36 mouse cellular contexts compared by ENCODE assay signal in the genomic region with DNA sequence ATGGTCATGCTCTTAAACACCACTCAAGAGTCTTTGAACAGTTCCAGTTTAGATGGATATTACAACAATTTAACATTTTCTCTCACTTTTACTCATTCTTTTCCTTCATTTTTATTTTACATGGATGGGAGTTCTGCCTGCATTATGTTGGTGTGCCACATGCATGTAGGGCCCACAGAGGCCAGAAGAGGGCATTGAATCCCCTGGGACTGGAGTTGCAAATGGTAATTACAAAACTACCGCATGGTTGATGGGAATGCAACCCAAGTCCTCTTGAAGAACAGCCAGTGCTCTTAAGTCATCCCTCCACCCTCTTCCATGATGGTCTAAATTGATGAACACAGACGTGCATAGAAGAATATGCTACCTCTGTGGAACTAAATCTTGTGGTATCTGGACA. TPM values are rescaled to one million over a fixed set of nuclear protein-coding genes. Genes with fewer than 3 reads are reported as not detected.
A peak's percentile ranks its signal among the peaks of the same experiment; 100 is the strongest.
DNase-seq lines count a peak whose midpoint lies in the region; ATAC-seq and TF ChIP-seq lines count a peak whose summit lies in the region.
"Had no signal": no experiment of that assay in that cellular context is flagged by ENCODE, and none has a peak within 500 bp of the region (broad histone marks: within the 10 kb centered on the region; RNA-seq: fewer than 3 reads in every experiment).

No protein-coding gene starts in this region.

- no peaks in the 10 kb centered on the region for H3K9me3 ChIP-seq in liver, embryonic 14.5 days (ENCODE audit: control insufficient read depth, low read length)
- no peaks in the 10 kb centered on the region for H3K9me3 ChIP-seq in hindbrain, embryonic 10.5 days
- H3K9me3 ChIP-seq: heart, embryonic 12.5 days; hindbrain, embryonic 15.5 days; limb, embryonic 12.5 days; midbrain, embryonic 10.5 days; midbrain, embryonic 15.5 days; neural tube, embryonic 15.5 days had no signal

- no peak overlapping the region for H3K27ac ChIP-seq in liver, embryonic 14.5 days
- no peak overlapping the region for H3K27ac ChIP-seq in hindbrain, embryonic 10.5 days
- H3K27ac ChIP-seq: heart, adult 2 months; hindbrain, embryonic 15.5 days; limb, embryonic 12.5 days; midbrain, embryonic 10.5 days; midbrain, embryonic 15.5 days; neural tube, embryonic 15.5 days had no signal

- H3K4me1 ChIP-seq in liver, embryonic 14.5 days (replicated peaks; ENCODE audit: control insufficient read depth in 2 of 2, insufficient read depth in 2 of 2, low read length in 1 of 2), result no peaks in the 10 kb centered on the region
- H3K4me1 ChIP-seq in hindbrain, embryonic 10.5 days (replicated peaks), result 0 out of 2 replicates have a peak, but pooled peaks cover 5% of the 10 kb centered on the region
- H3K4me1 ChIP-seq: limb, embryonic 12.5 days; midbrain, embryonic 10.5 days; midbrain, embryonic 15.5 days; neural tube, embryonic 15.5 days had no signal

- no peak overlapping the region for H3K9ac ChIP-seq in liver, embryonic 14.5 days (replicated peaks)
- H3K9ac ChIP-seq: heart, embryonic 12.5 days; hindbrain, embryonic 15.5 days; limb, embryonic 12.5 days; midbrain, embryonic 15.5 days; neural tube, embryonic 15.5 days had no signal

- ATAC-seq in liver, embryonic 14.5 days (ENCODE audit: insufficient read depth), result no peak
- ATAC-seq in erythroid progenitor cell, adult 5-6 weeks (replicated peaks; ENCODE audit: low FRiP score, poor library complexity, severe bottlenecking), result 0 out of 2 replicates have a peak, but pooled peaks have one; percentile 14
- ATAC-seq: forebrain, embryonic 14.5 days; inflammation-experienced regulatory T-cells, adult 6 months; midbrain, embryonic 15.5 days had no signal

- H3K4me2 ChIP-seq in liver, embryonic 14.5 days (ENCODE audit: low read depth), result no peak overlapping the region
- H3K4me2 ChIP-seq: heart, embryonic 12.5 days; hindbrain, embryonic 15.5 days; limb, embryonic 12.5 days; liver, embryonic 11.5 days; midbrain, embryonic 15.5 days; neural tube, embryonic 15.5 days had no signal

- peak; percentile 44 for TF ChIP-seq CTCF in liver, embryonic 14.5 days (IDR thresholded peaks at IDR 0.05; ENCODE audit: low read depth)

- H3K27me3 ChIP-seq in liver, embryonic 14.5 days (ENCODE audit: control insufficient read depth, insufficient read depth, low read length), result no peaks in the 10 kb centered on the region
- no peaks in the 10 kb centered on the region for H3K27me3 ChIP-seq in hindbrain, embryonic 10.5 days (ENCODE audit: insufficient read depth, poor library complexity, severe bottlenecking)
- H3K27me3 ChIP-seq: heart, embryonic 12.5 days; hindbrain, embryonic 15.5 days; limb, embryonic 12.5 days; midbrain, embryonic 15.5 days; neural tube, embryonic 15.5 days had no signal

- no peak for TF ChIP-seq EP300 in liver, embryonic 14.5 days (IDR thresholded peaks at IDR 0.05; ENCODE audit: low read depth)

- peak; percentile 15 for DNase-seq in adrenal gland, postnatal 14 days
- no peak for DNase-seq in adrenal gland, postnatal 4 days (ENCODE audit: low spot score in 2 of 2)
- no peak for DNase-seq in liver, embryonic 14.5 days (ENCODE audit: low read depth in 3 of 3, low spot score in 3 of 3)
- DNase-seq in liver (no peak), ES-CJ7 (ENCODE audit: low read depth, low spot score) (peak; percentile 69)
- no peak for DNase-seq in c-Kit-positive CD71-positive TER-119-positive erythroid progenitor cells, embryonic 14.5 days (ENCODE audit: low spot score)
- no peak for DNase-seq in hindbrain, embryonic 10.5 days (ENCODE audit: low spot score)
- DNase-seq: adrenal gland, postnatal 36 days; cerebellum, adult 8-10 months; heart, adult 2 months; kidney, adult 2 months; layer of hippocampus, adult 9-11 months; lung, adult 2 months; spleen, adult 18-20 months; thymus, adult 18-20 months; thymus, postnatal 36 days had no signal

- no peaks in the 10 kb centered on the region for H3K36me3 ChIP-seq in liver, embryonic 14.5 days (replicated peaks; ENCODE audit: control insufficient read depth, insufficient read depth, low read depth)
- H3K36me3 ChIP-seq in hindbrain, embryonic 10.5 days, result no peaks in the 10 kb centered on the region
- H3K36me3 ChIP-seq: heart, embryonic 12.5 days; hindbrain, embryonic 15.5 days; limb, embryonic 12.5 days; midbrain, embryonic 10.5 days; midbrain, embryonic 15.5 days; neural tube, embryonic 15.5 days had no signal

- H3K4me3 ChIP-seq in liver, embryonic 14.5 days (ENCODE audit: insufficient read depth in 1 of 2, low read depth in 2 of 2, low read length in 2 of 2), result no peak overlapping the region
- no peak overlapping the region for H3K4me3 ChIP-seq in hindbrain, embryonic 10.5 days
- H3K4me3 ChIP-seq: heart, adult 2 months; heart, embryonic 12.5 days; hindbrain, embryonic 15.5 days; limb, embryonic 12.5 days; midbrain, embryonic 10.5 days; midbrain, embryonic 15.5 days; neural tube, embryonic 15.5 days had no signal

- WGBS in liver, embryonic 14.5 days (ENCODE audit: insufficient replicate concordance), result 55% methylated on average over 2 of the region's 2 CpGs
- 83% methylated on average over 2 of the region's 2 CpGs for WGBS in hindbrain, embryonic 10.5 days

RNA-seq across cellular contexts. Expression of gene Lrrc31, which starts 22.8 kb away (rescaled TPM):
- total RNA-seq in adrenal gland, postnatal 14 days (2021), result 0.15 TPM in 1 of 2 replicates, not detected in the other
- under 1 TPM in 1 of 2 experiments, not detected in 1; 0.14 TPM for total RNA-seq in adrenal gland, postnatal 4 days (2021)
- 0.02 TPM in 1 of 2 replicates, not detected in the other for polyA plus RNA-seq in liver, embryonic 14.5 days (2012; rRNA removed)
- not detected in 2 replicates for polyA plus RNA-seq in liver, embryonic 14.5 days (2014; fragmentation: Nextera tagmentation; extraction: Ambion mirVana)
- total RNA-seq in erythroid progenitor cell, adult 5-6 weeks (2015; ENCODE audit: low replicate concordance), result not detected in 2 replicates
- total RNA-seq in erythroid progenitor cell, adult 5-6 weeks (2017; ENCODE audit: low replicate concordance), result not detected in 2 replicates
- polyA plus RNA-seq in hindbrain, embryonic 10.5 days (2016; fragmentation: Nextera tagmentation; extraction: Ambion mirVana), result not detected in 2 replicates
- total RNA-seq: adrenal gland, postnatal 36 days; gastrocnemius, postnatal 25 days; hematopoietic stem cell, adult 5-6 weeks; left cerebral cortex, adult 18-20 months; left cerebral cortex, postnatal 25 days; megakaryocyte progenitor cell, adult 5-6 weeks had no signal
- polyA plus RNA-seq: embryonic facial prominence, embryonic 11.5 days; forebrain, embryonic 14.5 days; heart, embryonic 12.5 days; hindbrain, embryonic 15.5 days; limb, embryonic 12.5 days; liver, embryonic 11.5 days; midbrain, embryonic 10.5 days; midbrain, embryonic 15.5 days; neural tube, embryonic 15.5 days had no signal

RNA-seq across cellular contexts. Expression of gene Samd7, which starts 23.6 kb away (rescaled TPM):
- total RNA-seq in adrenal gland, postnatal 14 days (2021), result not detected in 2 replicates
- total RNA-seq in adrenal gland, postnatal 4 days (2021), result under 1 TPM in 1 of 2 experiments, not detected in 1; 0.08 TPM
- polyA plus RNA-seq in liver, embryonic 14.5 days (2012; rRNA removed), result 0.02 and 0.07 TPM in 2 replicates
- 0.04 TPM in 1 of 2 replicates, not detected in the other for polyA plus RNA-seq in liver, embryonic 14.5 days (2014; fragmentation: Nextera tagmentation; extraction: Ambion mirVana)
- total RNA-seq in erythroid progenitor cell, adult 5-6 weeks (2015; ENCODE audit: low replicate concordance), result 0.42 TPM in 1 of 2 replicates, not detected in the other
- not detected in 2 replicates for total RNA-seq in erythroid progenitor cell, adult 5-6 weeks (2017; ENCODE audit: low replicate concordance)
- polyA plus RNA-seq in hindbrain, embryonic 10.5 days (2016; fragmentation: Nextera tagmentation; extraction: Ambion mirVana), result not detected in 2 replicates
- total RNA-seq: adrenal gland, adult 18-20 months; adrenal gland, postnatal 36 days; gastrocnemius, postnatal 25 days; heart, adult 2 months; hematopoietic stem cell, adult 5-6 weeks; left cerebral cortex, adult 18-20 months; left cerebral cortex, postnatal 25 days; megakaryocyte progenitor cell, adult 5-6 weeks had no signal
- polyA plus RNA-seq: embryonic facial prominence, embryonic 11.5 days; forebrain, embryonic 14.5 days; heart, adult 2 months; heart, embryonic 12.5 days; heart, postnatal 0 days; inflammation-experienced regulatory T-cells, adult 6 months; kidney, adult 2 months; large intestine, adult 2 months; limb, embryonic 12.5 days; liver, embryonic 11.5 days; lung, adult 2 months; midbrain, embryonic 10.5 days; midbrain, embryonic 15.5 days; neural tube, embryonic 15.5 days; stomach, embryonic 16.5 days had no signal

Comparison
In these comparisons a context has a peak if more than half of its experiments do, and no peak if none do; other contexts are left out.
1. DNase-seq: peak in adrenal gland, postnatal 14 days (single experiment) and ES-CJ7 (single experiment); none in adrenal gland, postnatal 4 days (0 of 2), liver, embryonic 14.5 days (0 of 3), liver (single experiment), c-Kit-positive CD71-positive TER-119-positive erythroid progenitor cells, embryonic 14.5 days (single experiment) and hindbrain, embryonic 10.5 days (single experiment).